Mouse (Mus musculus): ENCODE data around the gene Phkg1. TPM values are rescaled to one million over a fixed set of nuclear protein-coding genes. Genes with fewer than 3 reads are reported as not detected.
"Not testable (repeated sequence)": the region's sequence is repeated elsewhere in the genome, so short reads cannot be mapped to it uniquely, and the experiment has no call there.

The Phkg1 gene
- polyA plus RNA-seq (2016; fragmentation: Nextera tagmentation; extraction: Ambion mirVana) = 0.15 and 0.26 TPM in 2 replicates

GRCm38 (mm10) chr5:129898449-129898848 lies at the start of gene Phkg1:
Phkg1 (minus strand) TSS chr5:129898549.
- Histone ChIP-seq H3K9me3 (no peaks in the 10 kb centered on the region), H3K4me1 (peaks cover 16% of the 10 kb centered on the region), H3K27me3 (ENCODE audit: poor library complexity, severe bottlenecking) (no peaks in the 10 kb centered on the region), H3K27ac (no peak within 1 kb of the TSS), H3K4me3 (no peak within 1 kb of the TSS), H3K36me3 (replicated peaks) (peaks cover 7% of the 10 kb centered on the region)
- 100% methylated on average over 1 of the region's 1 CpGs for WGBS
- DNase-seq (ENCODE audit: extremely low spot score, low spot score) = no peak

DNA sequence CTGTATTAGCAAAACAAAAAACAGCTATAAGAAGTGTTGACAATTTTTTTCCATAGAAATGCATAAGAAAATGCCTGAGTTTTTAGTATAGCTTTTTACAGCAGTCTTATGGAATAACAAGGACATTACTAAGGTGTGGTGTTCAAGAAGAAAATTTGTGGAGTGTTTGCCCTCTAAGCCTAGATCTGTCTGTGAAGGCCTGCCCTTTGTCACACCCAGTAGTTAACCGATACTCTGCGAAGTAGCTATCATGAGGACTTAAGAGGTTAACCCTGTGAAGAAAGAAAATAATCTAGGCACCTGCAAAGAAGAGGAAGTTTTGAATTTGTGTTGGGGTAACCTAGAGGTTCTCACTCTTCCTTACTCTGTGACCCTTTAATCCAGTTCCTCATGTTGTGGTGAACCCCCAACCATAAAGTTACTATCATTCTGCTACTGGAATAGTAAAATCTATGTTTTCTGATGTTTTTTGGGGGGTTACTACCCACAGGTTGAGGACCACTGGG lies 49.2 kb upstream of the Phkg1 start:
- no peak overlapping the region for H3K27ac ChIP-seq
- H3K9me3 ChIP-seq = no peaks in the 10 kb centered on the region
- peaks cover 12% of the 10 kb centered on the region for H3K4me1 ChIP-seq
- H3K4me3 ChIP-seq = no peak overlapping the region
- WGBS = 94% methylated on average over 2 of the region's 2 CpGs
- no peak for DNase-seq (ENCODE audit: extremely low spot score, low spot score)
- H3K36me3 ChIP-seq (replicated peaks) = peaks cover 45% of the 10 kb centered on the region
- no peaks in the 10 kb centered on the region for H3K27me3 ChIP-seq (ENCODE audit: poor library complexity, severe bottlenecking)

DNA sequence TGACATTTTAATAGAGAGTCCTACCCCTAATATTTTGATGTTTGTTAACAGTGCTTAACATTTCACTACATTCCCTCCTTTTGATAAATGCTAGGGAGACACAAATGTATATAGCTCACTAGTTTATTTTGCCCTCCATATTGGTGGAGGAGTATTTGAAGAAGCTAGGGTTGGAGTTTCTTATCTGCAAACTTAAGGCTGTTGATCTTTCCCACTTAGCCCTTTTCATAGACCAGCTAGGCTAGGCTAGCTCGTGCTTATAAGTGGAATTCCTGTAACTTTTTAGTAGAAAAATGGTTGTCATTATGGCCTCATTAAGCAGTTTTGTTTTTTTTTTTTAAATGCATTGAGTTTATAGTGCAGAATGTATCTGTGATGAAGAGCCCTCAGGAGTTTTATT lies 45.1 kb upstream of the Phkg1 start:
- Histone ChIP-seq H3K9me3 (no peaks in the 10 kb centered on the region), H3K27ac (no peak overlapping the region), H3K4me3 (peak overlapping the region; percentile 94), H3K27me3 (ENCODE audit: poor library complexity, severe bottlenecking) (no peaks in the 10 kb centered on the region), H3K36me3 (replicated peaks) (peaks cover 31% of the 10 kb centered on the region), H3K4me1 (peaks cover 19% of the 10 kb centered on the region)
- 88% methylated on average over 1 of the region's 1 CpGs for WGBS
- DNase-seq (ENCODE audit: extremely low spot score, low spot score) = no peak

DNA sequence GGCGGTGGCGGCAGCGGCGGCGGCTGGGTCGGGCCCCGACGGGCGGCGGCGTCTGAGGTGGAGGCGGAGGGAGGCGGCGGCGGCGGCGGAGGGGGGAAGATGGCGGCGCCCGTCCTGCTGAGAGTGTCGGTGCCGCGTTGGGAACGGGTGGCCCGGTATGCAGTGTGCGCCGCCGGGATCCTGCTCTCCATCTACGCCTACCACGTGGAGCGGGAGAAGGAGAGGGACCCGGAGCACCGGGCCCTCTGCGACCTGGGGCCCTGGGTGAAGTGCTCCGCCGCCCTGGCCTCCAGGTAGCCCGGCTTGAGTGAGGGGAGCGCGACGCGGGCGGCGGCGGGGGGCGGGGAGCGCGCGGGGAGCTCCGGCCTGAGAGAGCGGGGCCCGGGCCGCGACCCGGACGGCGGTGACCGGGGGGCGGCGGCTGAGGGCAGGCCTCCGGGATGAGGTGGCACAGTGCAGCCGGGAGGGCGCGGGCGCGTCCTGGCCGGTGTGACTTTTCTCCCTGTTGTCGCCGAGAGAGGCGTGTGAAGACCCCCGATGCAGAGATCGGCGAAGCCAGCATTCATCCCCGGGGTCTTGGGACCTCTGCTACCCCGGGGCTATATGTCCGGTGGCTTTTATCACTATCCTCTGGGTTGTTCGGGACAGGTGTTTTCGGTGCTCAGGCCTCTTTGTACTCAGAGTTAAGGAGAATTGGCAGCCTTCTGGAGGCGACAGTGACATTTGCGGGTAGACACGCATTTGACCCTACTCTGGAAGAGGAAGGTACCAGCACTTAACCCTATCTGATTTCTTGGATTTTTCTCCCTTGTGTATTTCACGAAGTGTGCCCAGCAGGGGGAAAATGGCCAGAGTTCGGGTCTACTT lies 44.0 kb upstream of the Phkg1 start:
- peak; percentile 50 for DNase-seq (ENCODE audit: extremely low spot score, low spot score)
- not testable (repeated sequence) for H3K27me3 ChIP-seq (ENCODE audit: poor library complexity, severe bottlenecking); H3K9me3 ChIP-seq
- Histone ChIP-seq H3K4me3 (peak overlapping the region; percentile 94), H3K4me1 (peaks cover 21% of the 10 kb centered on the region), H3K27ac (peak overlapping the region; percentile 92), H3K36me3 (replicated peaks) (peaks cover 21% of the 10 kb centered on the region)
- WGBS = under 1% methylated on average over 51 of the region's 82 CpGs

GRCm38 (mm10) chr5:129941495-129942045 lies 43.2 kb upstream of the Phkg1 start, which contains the start of gene Vkorc1l1:
Vkorc1l1 (plus strand) TSS chr5:129941970.
- WGBS = under 1% methylated on average over 59 of the region's 59 CpGs
- Histone ChIP-seq H3K4me3 (peak within 1 kb of the TSS; percentile 94), H3K9me3 (no peaks in the 10 kb centered on the region), H3K27me3 (ENCODE audit: poor library complexity, severe bottlenecking) (no peaks in the 10 kb centered on the region), H3K36me3 (replicated peaks) (peaks cover 17% of the 10 kb centered on the region), H3K27ac (peak within 1 kb of the TSS; percentile 92), H3K4me1 (peaks cover 29% of the 10 kb centered on the region)
- peak; percentile 99 for DNase-seq (ENCODE audit: extremely low spot score, low spot score)

- no peaks in the 10 kb centered on the region for H3K27me3 ChIP-seq (ENCODE audit: poor library complexity, severe bottlenecking)
- H3K36me3 ChIP-seq (replicated peaks) = peaks cover 14% of the 10 kb centered on the region
- peak overlapping the region; percentile 79 for H3K27ac ChIP-seq
- H3K9me3 ChIP-seq = no peaks in the 10 kb centered on the region
- peak overlapping the region; percentile 94 for H3K4me3 ChIP-seq
- peaks cover 31% of the 10 kb centered on the region for H3K4me1 ChIP-seq
- no peak for DNase-seq (ENCODE audit: extremely low spot score, low spot score)
- WGBS = 14% methylated on average over 9 of the region's 9 CpGs
Observed at GRCm38 (mm10) chr5:129940736-129941494, 42.6 kb upstream of the Phkg1 start.

GRCm38 (mm10) chr5:129940281-129940680 lies 41.9 kb upstream of the Phkg1 start:
- no peak overlapping the region for H3K27ac ChIP-seq
- no peaks in the 10 kb centered on the region for H3K9me3 ChIP-seq
- WGBS = 91% methylated on average over 2 of the region's 2 CpGs
- no peaks in the 10 kb centered on the region for H3K27me3 ChIP-seq (ENCODE audit: poor library complexity, severe bottlenecking)
- peaks cover 31% of the 10 kb centered on the region for H3K4me1 ChIP-seq
- DNase-seq (ENCODE audit: extremely low spot score, low spot score) = no peak
- peaks cover 9% of the 10 kb centered on the region for H3K36me3 ChIP-seq (replicated peaks)
- no peak overlapping the region; the same call in 1 of the 2 replicates for H3K4me3 ChIP-seq

GRCm38 (mm10) chr5:129936941-129937340 lies 38.6 kb upstream of the Phkg1 start:
- Histone ChIP-seq H3K4me1 (peaks cover 19% of the 10 kb centered on the region), H3K36me3 (replicated peaks) (no peaks in the 10 kb centered on the region)

DNA sequence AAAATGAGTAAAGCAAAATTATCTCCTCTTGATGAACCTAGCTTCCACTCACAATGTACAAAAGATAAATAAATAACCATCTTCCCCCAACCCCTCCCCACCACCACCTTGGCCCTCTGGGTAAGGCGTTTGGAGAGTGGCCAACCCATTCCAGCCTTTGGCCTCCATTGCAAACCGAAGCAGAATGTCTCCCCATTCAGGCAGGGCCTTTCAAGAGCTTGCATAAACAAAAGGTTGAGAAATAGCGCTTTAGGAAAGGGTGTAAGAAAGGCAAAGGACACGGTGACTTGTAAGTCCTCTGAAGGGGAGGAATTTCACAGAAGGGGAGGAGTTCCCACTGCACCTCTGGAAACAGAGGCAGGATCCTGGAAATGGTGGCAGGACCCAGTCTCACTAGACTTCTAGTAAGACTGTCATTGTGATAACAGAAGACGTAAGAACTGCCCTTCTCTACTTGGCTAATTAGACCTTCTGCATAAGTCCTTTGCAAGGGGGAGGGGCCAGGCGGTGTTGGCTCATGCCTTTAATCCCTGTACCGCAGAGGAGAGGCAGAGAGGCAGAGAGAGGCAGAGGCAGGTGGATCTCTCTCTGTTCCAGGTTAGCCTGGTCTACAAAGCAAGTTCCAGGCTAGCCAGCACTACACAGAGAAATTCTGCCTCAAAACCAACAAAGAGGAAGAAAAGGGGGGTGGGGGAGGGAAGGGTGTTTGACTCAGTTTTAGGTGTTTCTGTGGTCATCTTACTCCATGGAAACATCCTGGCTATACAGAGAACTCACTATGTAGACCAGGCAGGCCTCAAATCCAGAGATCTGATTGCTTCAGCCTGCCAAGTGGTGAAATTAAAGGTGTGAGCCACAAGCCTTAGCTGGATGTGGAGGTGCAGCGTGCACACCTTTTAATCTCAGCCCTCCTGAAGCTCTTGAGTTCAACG lies 31.8 kb upstream of the Phkg1 start:
- H3K27me3 ChIP-seq (ENCODE audit: poor library complexity, severe bottlenecking) = no peaks in the 10 kb centered on the region
- no peak for DNase-seq (ENCODE audit: extremely low spot score, low spot score)
- H3K27ac ChIP-seq = no peak overlapping the region
- H3K9me3 ChIP-seq = no peaks in the 10 kb centered on the region
- H3K4me3 ChIP-seq = no peak overlapping the region
- no peaks in the 10 kb centered on the region for H3K36me3 ChIP-seq (replicated peaks)
- WGBS = 63% methylated on average over 9 of the region's 9 CpGs
- H3K4me1 ChIP-seq = peaks cover 6% of the 10 kb centered on the region

More at GRCm38 (mm10) chr5:129936941-129937340, 38.6 kb upstream of the Phkg1 start:
- Histone ChIP-seq H3K9me3 (no peaks in the 10 kb centered on the region), H3K27me3 (ENCODE audit: poor library complexity, severe bottlenecking) (no peaks in the 10 kb centered on the region), H3K4me3 (no peak overlapping the region), H3K27ac (no peak overlapping the region)
- DNase-seq (ENCODE audit: extremely low spot score, low spot score) = no peak
- WGBS = 18% methylated on average over 4 of the region's 4 CpGs

DNA sequence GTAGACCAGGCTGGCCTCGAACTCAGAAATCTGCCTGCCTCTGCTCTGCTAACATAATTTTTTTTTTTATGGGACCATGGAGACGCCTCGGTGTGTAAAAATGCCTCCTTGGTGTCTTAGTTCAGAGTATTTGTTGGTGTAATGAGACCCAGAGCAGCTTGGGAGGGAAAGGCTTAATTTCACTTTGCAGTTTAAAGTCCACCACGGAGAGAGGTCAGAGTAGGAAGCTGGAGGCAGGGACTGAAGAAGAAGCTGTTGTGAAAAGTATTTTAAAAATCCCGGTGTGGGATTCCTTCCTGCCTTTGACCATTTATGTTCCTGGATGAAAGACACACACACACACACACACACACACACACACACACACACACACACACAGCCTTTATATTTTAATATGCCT lies 27.6 kb upstream of the Phkg1 start:
- no peak for DNase-seq (ENCODE audit: extremely low spot score, low spot score)

DNA sequence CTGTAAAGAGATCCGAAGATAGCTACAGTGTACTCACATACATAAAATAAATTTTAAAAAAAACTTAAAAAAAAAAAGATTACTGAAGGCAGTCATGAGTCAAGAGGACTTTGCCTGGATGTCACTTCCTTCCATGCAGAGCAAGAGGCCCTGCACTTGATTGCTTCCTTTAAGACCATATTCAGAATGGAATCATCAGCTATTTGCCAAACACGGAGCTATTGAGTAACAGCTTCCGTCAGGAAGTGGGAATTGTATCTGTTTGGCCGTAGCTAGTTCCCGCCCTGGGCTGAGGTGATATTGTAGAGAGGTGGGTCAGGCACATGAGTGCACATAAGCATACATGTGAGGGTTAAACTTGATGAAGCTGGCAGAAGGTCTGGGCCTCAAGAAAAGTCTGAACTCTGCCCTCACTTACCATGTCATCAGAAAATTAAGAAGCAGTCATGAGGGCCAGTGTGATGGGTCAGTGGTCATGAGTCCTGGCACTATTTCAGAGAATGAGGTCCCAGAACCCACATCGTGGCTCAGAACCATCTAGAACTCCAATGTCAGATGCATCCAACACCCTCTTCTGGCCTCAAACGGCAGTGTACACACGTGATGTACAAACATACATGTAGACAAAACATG lies 26.6 kb upstream of the Phkg1 start:
- Histone ChIP-seq H3K4me1 (peaks cover 1% of the 10 kb centered on the region), H3K4me3 (no peak overlapping the region), H3K27ac (no peak overlapping the region), H3K27me3 (ENCODE audit: poor library complexity, severe bottlenecking) (no peaks in the 10 kb centered on the region), H3K9me3 (no peaks in the 10 kb centered on the region), H3K36me3 (replicated peaks) (no peaks in the 10 kb centered on the region)
- 93% methylated on average over 8 of the region's 8 CpGs for WGBS
- no peak for DNase-seq (ENCODE audit: extremely low spot score, low spot score)

More for the DNA sequence above, 27.6 kb upstream of the Phkg1 start:
- Histone ChIP-seq H3K27ac (no peak overlapping the region), H3K4me1 (peaks cover 6% of the 10 kb centered on the region), H3K36me3 (replicated peaks) (no peaks in the 10 kb centered on the region), H3K27me3 (ENCODE audit: poor library complexity, severe bottlenecking) (no peaks in the 10 kb centered on the region), H3K9me3 (no peaks in the 10 kb centered on the region), H3K4me3 (no peak overlapping the region)
- 81% methylated on average over 5 of the region's 5 CpGs for WGBS

All from forebrain, embryonic 10.5 days (tissue).